Mouse (Mus musculus): ENCODE data around the gene Ptgir.

DNA sequence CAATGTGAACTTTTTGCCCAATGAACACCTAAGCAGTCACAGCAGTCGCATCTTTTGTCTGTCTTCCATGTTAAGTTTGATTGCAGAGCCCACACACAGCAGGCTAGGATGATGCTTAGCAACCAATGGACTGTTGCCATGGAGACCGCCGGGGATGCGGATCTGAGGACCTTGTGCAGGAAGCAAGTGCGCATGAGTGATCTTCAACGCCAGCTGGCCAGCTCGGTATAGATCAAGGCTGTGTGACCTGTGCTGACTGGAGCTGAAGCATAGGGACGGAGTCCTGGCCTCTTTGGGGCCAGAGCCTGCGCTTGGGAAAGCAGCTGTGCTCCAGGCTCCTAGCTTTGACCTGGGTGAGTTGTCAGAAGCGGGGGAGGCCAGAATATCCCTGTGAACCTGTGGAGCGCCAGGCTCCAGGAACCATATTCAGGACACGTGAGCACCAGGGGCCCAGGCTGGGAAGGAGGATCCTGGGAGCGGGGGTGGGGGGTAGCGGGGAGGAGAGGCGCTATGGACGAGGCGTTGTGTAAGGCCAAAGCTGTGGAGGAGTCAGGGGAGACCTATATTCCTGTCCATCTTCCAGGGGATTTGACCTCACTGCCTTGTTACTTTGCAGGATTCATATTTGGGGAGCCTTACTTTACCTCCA is 53.4 kb downstream of the Ptgir start, which contains the start of gene Pnmal1:
- TF ChIP-seq CTCF (IDR thresholded peaks at IDR 0.05) (no peak), POLR2A (IDR thresholded peaks at IDR 0.05; ENCODE audit: insufficient read depth, low read depth, low read length) (no peak), EP300 (IDR thresholded peaks at IDR 0.05; ENCODE audit: insufficient read depth, low read depth, low read length) (no peak)

All from heart, adult 2 months (tissue).